Mouse (Mus musculus): Measurements from ENCODE around the gene Clec18a. TPM values are rescaled to one million over a fixed set of nuclear protein-coding genes. Genes with fewer than 3 reads are reported as not detected.
"Not testable (repeated sequence)": the region's sequence is repeated elsewhere in the genome, so short reads cannot be mapped to it uniquely, and the experiment has no call there.

Clec18a gene
- polyA plus RNA-seq, 1 experiment from 2014 or later: not detected

DNA sequence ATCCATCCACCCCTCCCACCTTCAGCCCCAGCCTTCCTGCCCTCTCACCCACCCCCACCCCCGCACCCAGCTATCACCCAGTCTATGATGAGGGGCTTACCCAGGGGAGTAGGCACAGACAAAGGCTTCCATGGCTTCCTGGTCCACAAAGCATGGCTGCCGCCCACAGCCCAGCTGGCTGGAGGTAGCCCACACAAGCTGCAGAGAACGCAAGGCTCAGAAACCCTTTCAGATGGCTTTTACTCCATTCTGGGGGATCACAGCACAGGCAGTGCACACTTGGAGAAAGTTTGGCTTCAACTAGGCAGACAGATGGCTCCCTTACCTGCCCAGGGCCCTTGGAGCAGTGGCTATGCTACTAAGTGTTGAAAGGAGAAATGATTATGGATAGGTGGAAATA is 16.3 kb downstream of the Clec18a start:
- no peaks in the 10 kb centered on the region for H3K36me3 ChIP-seq (replicated peaks; ENCODE audit: insufficient read depth, low read length)
- DNase-seq: no peak
- 83% methylated on average over 3 of the region's 3 CpGs for WGBS (ENCODE audit: insufficient replicate concordance)

DNA sequence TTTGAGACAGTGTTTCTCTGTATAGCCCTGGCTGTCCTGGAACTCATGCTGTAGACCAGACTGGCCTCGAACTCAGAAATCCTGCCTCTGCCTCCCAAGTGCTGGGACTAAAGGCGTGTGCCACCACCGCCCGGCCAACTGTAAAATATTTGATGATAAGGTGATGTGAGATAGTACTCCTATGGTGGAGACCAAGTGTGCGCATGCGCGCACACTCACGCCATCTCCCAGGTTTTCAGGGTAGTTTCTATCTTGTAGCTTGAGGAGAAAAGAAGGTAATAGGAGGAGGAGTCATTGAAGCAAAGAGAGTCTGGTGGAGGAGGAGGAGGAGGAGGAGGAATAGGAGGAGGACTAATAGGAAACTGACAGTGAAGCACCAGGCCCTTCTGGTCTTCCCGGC is 23.6 kb downstream of the Clec18a start:
- H3K4me3 ChIP-seq (ENCODE audit: low read depth, low read length); H3K36me3 ChIP-seq (replicated peaks; ENCODE audit: insufficient read depth, low read length); H3K27me3 ChIP-seq (ENCODE audit: insufficient read depth, low read length); H3K4me1 ChIP-seq (ENCODE audit: insufficient read depth); H3K9ac ChIP-seq (replicated peaks); H3K9me3 ChIP-seq (ENCODE audit: low read length); ATAC-seq; H3K27ac ChIP-seq (ENCODE audit: low read depth); H3K4me2 ChIP-seq (ENCODE audit: low read depth, low read length); DNase-seq: not testable (repeated sequence)
- WGBS (ENCODE audit: insufficient replicate concordance): 74% methylated on average over 9 of the region's 9 CpGs

More for the DNA sequence above, 16.3 kb downstream of the Clec18a start:
- TF ChIP-seq EP300 (IDR thresholded peaks at IDR 0.05; ENCODE audit: low read depth) (no peak), CTCF (IDR thresholded peaks at IDR 0.05; ENCODE audit: low read depth) (no peak)
- no peak overlapping the region for H3K4me2 ChIP-seq (ENCODE audit: low read depth, low read length)
- no peak overlapping the region for H3K9ac ChIP-seq (replicated peaks)
- H3K9me3 ChIP-seq (ENCODE audit: low read length): no peaks in the 10 kb centered on the region
- no peaks in the 10 kb centered on the region for H3K4me1 ChIP-seq (ENCODE audit: insufficient read depth)
- no peak overlapping the region for H3K4me3 ChIP-seq (ENCODE audit: low read depth, low read length)
- H3K27ac ChIP-seq (ENCODE audit: low read depth): no peak overlapping the region
- no peaks in the 10 kb centered on the region for H3K27me3 ChIP-seq (ENCODE audit: insufficient read depth, low read length)
- ATAC-seq: no peak

DNA sequence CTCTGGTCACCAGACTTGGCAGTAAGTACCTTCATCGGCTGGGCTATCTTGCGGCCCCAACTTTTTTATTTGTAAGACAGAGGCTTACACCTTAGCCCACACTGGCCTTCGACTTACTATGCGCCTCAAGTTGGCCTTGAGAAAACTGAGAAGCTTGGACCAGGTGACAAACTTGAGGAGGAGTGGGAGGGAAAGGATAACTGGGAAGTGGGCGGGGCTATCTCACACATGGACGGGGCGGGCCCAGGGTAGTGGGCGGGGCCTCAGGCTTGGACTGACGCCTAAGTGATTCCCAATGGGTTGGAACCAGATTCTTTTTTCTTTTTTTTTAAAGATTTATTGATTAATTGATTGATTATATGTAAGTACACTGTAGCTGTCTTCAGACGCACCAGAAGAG is 24.8 kb downstream of the Clec18a start:
- Histone ChIP-seq H3K36me3 (replicated peaks; ENCODE audit: insufficient read depth, low read length) (no peaks in the 10 kb centered on the region), H3K4me3 (ENCODE audit: low read depth, low read length) (no peak overlapping the region), H3K4me1 (ENCODE audit: insufficient read depth) (peaks cover 4% of the 10 kb centered on the region; the same call in 1 of the 2 replicates), H3K9me3 (ENCODE audit: low read length) (no peaks in the 10 kb centered on the region), H3K4me2 (ENCODE audit: low read depth, low read length) (no peak overlapping the region), H3K27ac (ENCODE audit: low read depth) (no peak overlapping the region), H3K9ac (replicated peaks) (no peak overlapping the region), H3K27me3 (ENCODE audit: insufficient read depth, low read length) (no peaks in the 10 kb centered on the region)
- ATAC-seq (no peak), DNase-seq (peak; percentile 56)
- WGBS (ENCODE audit: insufficient replicate concordance): 36% methylated on average over 10 of the region's 10 CpGs
- TF ChIP-seq CTCF (IDR thresholded peaks at IDR 0.05; ENCODE audit: low read depth): no peak
- TF ChIP-seq EP300 (IDR thresholded peaks at IDR 0.05; ENCODE audit: low read depth): no peak

DNA sequence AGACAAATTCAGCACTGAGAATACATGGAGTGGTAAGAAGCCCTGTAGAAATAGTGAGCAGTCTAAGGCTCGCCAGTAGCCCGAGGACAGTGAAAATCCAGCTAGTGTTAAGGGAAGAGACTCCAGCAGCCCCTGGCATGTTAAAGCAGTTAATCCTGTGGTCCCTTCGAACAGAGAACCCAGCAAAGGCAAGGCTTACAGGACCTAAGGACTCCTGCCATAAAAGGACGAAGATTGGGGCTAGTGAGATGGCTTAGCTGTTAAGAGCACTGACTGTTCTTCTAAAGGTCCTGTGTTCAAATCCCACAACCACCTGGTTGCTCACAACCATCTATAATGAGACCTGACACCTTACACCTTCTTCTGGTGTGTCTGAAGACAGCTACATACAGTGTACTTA is 25.9 kb downstream of the Clec18a start:
- H3K9me3 ChIP-seq (ENCODE audit: low read length): no peaks in the 10 kb centered on the region
- H3K27ac ChIP-seq (ENCODE audit: low read depth): no peak overlapping the region
- H3K4me2 ChIP-seq (ENCODE audit: low read depth, low read length): no peak overlapping the region
- DNase-seq (no peak), ATAC-seq (no peak)
- no peak for TF ChIP-seq EP300 (IDR thresholded peaks at IDR 0.05; ENCODE audit: low read depth)
- no peak for TF ChIP-seq CTCF (IDR thresholded peaks at IDR 0.05; ENCODE audit: low read depth)
- no peaks in the 10 kb centered on the region for H3K36me3 ChIP-seq (replicated peaks; ENCODE audit: insufficient read depth, low read length)
- no peak overlapping the region for H3K9ac ChIP-seq (replicated peaks)
- no peak overlapping the region for H3K4me3 ChIP-seq (ENCODE audit: low read depth, low read length)
- no peaks in the 10 kb centered on the region for H3K27me3 ChIP-seq (ENCODE audit: insufficient read depth, low read length)
- H3K4me1 ChIP-seq (ENCODE audit: insufficient read depth): peaks cover 14% of the 10 kb centered on the region
- 52% methylated on average over 4 of the region's 4 CpGs for WGBS (ENCODE audit: insufficient replicate concordance)

DNA sequence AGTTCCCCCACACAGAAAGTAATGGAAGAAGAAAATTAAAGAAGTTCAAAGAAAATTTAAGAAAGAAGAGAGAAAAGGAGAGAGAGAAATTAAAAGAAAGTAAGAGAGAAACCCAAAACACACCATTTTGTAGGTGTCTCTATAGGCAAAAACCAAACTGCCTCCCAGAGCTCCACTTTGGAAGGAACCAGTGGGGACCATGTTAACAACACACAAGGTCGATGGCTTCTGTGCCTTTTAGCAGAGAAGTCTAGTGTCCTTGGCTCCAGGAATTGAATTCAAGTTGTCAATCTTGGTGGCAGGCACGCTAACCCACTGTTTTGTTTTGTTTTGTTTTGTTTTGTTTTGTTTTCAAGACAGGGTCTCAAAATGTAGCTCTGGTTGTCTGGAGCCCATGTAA is 29.3 kb downstream of the Clec18a start:
- Histone ChIP-seq H3K4me1 (ENCODE audit: insufficient read depth) (peaks cover 20% of the 10 kb centered on the region), H3K4me3 (ENCODE audit: low read depth, low read length) (0 out of 2 replicates have a peak overlapping the region, but pooled peaks have one; percentile 67), H3K27ac (ENCODE audit: low read depth) (no peak overlapping the region), H3K27me3 (ENCODE audit: insufficient read depth, low read length) (no peaks in the 10 kb centered on the region), H3K9ac (replicated peaks) (no peak overlapping the region), H3K4me2 (ENCODE audit: low read depth, low read length) (peak overlapping the region; percentile 95), H3K36me3 (replicated peaks; ENCODE audit: insufficient read depth, low read length) (no peaks in the 10 kb centered on the region), H3K9me3 (ENCODE audit: low read length) (no peaks in the 10 kb centered on the region)
- DNase-seq (no peak), ATAC-seq (no peak)
- TF ChIP-seq EP300 (IDR thresholded peaks at IDR 0.05; ENCODE audit: low read depth) (no peak), CTCF (IDR thresholded peaks at IDR 0.05; ENCODE audit: low read depth) (no peak)
- 49% methylated on average over 2 of the region's 2 CpGs for WGBS (ENCODE audit: insufficient replicate concordance)

DNA sequence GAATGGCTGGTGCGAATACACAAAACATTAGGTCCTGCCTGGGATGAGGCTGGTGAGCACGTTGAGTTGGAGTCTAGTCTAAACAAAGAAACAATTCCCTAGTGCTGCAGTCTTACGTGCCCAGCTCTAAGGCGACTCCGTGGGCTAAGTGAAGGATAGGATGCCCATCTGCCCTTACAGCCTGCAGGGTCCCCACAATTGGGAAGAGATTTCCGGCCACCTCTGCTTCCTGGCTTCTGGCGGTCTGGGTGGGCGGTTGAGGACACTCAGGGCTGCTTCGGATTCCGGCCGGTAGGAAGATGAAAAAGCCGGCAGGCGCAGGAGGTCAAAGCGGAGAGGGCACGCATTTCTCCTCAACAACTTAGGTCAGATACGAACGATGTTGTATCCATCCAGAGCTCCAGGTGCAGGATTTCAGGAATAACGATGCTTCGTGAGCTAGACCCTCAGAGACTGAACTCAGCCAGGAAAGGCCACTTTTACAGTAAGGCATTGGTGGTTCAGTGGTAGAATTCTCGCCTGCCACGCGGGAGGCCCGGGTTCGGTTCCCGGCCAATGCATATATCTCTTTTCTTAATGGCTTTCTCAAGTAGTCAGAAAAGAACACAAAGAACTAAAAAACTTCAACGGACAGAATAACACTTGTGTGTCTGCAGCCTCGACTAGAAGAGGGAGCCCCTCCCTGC is 30.0 kb downstream of the Clec18a start:
- Histone ChIP-seq H3K4me3 (ENCODE audit: low read depth, low read length) (peak overlapping the region; percentile 67), H3K4me2 (ENCODE audit: low read depth, low read length) (peak overlapping the region; percentile 95), H3K9ac (replicated peaks) (peak overlapping the region; percentile 59), H3K4me1 (ENCODE audit: insufficient read depth) (peaks cover 27% of the 10 kb centered on the region), H3K36me3 (replicated peaks; ENCODE audit: insufficient read depth, low read length) (no peaks in the 10 kb centered on the region), H3K27ac (ENCODE audit: low read depth) (no peak overlapping the region), H3K9me3 (ENCODE audit: low read length) (no peaks in the 10 kb centered on the region), H3K27me3 (ENCODE audit: insufficient read depth, low read length) (no peaks in the 10 kb centered on the region)
- ATAC-seq (peak; percentile 79), DNase-seq (peak; percentile 87)
- no peak for TF ChIP-seq EP300 (IDR thresholded peaks at IDR 0.05; ENCODE audit: low read depth)
- under 1% methylated on average over 27 of the region's 27 CpGs for WGBS (ENCODE audit: insufficient replicate concordance)
